Mouse (Mus musculus): ENCODE data around the gene Sema3a. TPM values are rescaled to one million over a fixed set of nuclear protein-coding genes. Genes with fewer than 3 reads are reported as not detected.

The Sema3a gene
- polyA plus RNA-seq, 1 experiment from 2014 or later = 13.3 TPM

DNA sequence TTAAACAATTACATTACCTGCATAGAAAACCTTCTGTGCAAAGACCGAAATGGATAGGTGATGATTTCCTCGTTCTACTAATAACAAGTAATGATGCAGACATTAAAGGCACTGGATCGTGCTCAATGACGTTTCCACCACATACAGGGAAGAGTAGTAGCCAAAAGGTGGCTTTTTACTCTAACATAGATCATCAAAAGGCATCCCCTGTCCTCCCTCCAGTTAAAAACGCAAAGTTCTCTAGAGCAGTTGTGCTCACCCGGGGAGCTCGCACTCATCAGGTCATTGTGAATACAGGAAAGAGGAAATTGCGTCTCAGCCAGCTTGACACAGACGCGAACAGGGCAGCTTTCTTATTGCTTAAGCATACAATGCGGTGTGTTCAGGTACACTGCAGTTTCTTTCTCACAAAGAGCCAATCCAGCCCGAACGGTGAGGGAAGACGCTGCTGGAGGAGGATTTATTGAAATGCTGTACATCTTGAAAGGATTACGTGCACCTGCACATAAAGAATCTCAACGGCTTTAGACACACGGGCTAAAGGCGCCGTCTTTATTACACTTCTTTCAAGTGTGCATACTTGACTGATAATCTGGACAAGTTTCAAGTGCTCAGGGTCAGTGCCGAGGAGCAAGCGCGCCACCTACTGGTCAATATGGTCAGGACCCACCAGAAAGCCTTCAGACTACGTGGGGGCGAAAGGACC, 503.5 kb downstream of the Sema3a start:
- H3K9ac ChIP-seq (ENCODE audit: low read depth, low read length) = no peak overlapping the region
- DNase-seq (ENCODE audit: low spot score) (peak; percentile 74), ATAC-seq (replicated peaks; ENCODE audit: low FRiP score) (peak; percentile 91)
- H3K4me2 ChIP-seq = peak overlapping the region; percentile 49
- no peak overlapping the region for H3K27ac ChIP-seq (ENCODE audit: low read depth, low read length)
- no peaks in the 10 kb centered on the region for H3K9me3 ChIP-seq (ENCODE audit: control insufficient read depth, low read length)
- WGBS = 18% methylated on average over 24 of the region's 24 CpGs
- H3K4me3 ChIP-seq (ENCODE audit: low read depth, low read length) = peak overlapping the region; percentile 14
- H3K27me3 ChIP-seq (replicated peaks; ENCODE audit: control insufficient read depth, insufficient read depth, low read length) = no peaks in the 10 kb centered on the region
- no peaks in the 10 kb centered on the region for H3K4me1 ChIP-seq (replicated peaks; ENCODE audit: control insufficient read depth, insufficient read depth, low read length)
- H3K36me3 ChIP-seq (ENCODE audit: control insufficient read depth, insufficient read depth, low read length) = no peaks in the 10 kb centered on the region

DNA sequence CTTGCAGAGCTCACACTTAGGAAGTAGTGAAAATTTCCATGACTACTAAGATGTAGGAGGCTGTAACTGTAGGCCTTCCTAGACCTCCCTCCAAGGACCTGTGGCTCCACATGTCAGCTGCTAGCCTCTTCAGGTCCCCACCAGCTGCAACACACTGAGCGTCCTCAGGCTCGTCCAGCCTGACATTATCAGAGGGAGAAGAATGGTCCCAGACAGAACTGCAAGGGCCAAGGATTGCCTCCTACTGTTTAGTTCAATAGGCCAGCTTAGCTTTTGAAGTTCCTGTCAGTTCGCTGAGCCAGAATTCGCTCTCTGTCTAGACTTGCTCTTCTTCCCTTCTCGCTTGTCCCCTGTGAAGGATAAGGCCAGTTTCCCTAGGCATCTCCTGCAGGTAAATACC, 504.7 kb downstream of the Sema3a start:
- Histone ChIP-seq H3K4me1 (replicated peaks; ENCODE audit: control insufficient read depth, insufficient read depth, low read length) (no peaks in the 10 kb centered on the region), H3K4me2 (no peak overlapping the region), H3K9me3 (ENCODE audit: control insufficient read depth, low read length) (no peaks in the 10 kb centered on the region), H3K9ac (ENCODE audit: low read depth, low read length) (no peak overlapping the region), H3K4me3 (ENCODE audit: low read depth, low read length) (no peak overlapping the region), H3K27ac (ENCODE audit: low read depth, low read length) (no peak overlapping the region), H3K36me3 (ENCODE audit: control insufficient read depth, insufficient read depth, low read length) (no peaks in the 10 kb centered on the region), H3K27me3 (replicated peaks; ENCODE audit: control insufficient read depth, insufficient read depth, low read length) (no peaks in the 10 kb centered on the region)
- ATAC-seq (replicated peaks; ENCODE audit: low FRiP score) (no peak), DNase-seq (ENCODE audit: low spot score) (no peak)
- 43% methylated on average over 5 of the region's 5 CpGs for WGBS

GRCm38 (mm10) chr5:13630692-13631091, 505.5 kb downstream of the Sema3a start:
- no peak for ATAC-seq (replicated peaks; ENCODE audit: low FRiP score)

GRCm38 (mm10) chr5:13636237-13636636, 511.0 kb downstream of the Sema3a start:
- Histone ChIP-seq H3K9ac (ENCODE audit: low read depth, low read length) (no peak overlapping the region), H3K27me3 (replicated peaks; ENCODE audit: control insufficient read depth, insufficient read depth, low read length) (no peaks in the 10 kb centered on the region), H3K4me1 (replicated peaks; ENCODE audit: control insufficient read depth, insufficient read depth, low read length) (no peaks in the 10 kb centered on the region), H3K9me3 (ENCODE audit: control insufficient read depth, low read length) (no peaks in the 10 kb centered on the region), H3K4me3 (ENCODE audit: low read depth, low read length) (no peak overlapping the region), H3K27ac (ENCODE audit: low read depth, low read length) (no peak overlapping the region), H3K36me3 (ENCODE audit: control insufficient read depth, insufficient read depth, low read length) (no peaks in the 10 kb centered on the region), H3K4me2 (no peak overlapping the region)
- DNase-seq (ENCODE audit: low spot score) = no peak
- no peak for ATAC-seq (replicated peaks; ENCODE audit: low FRiP score)
- 73% methylated on average over 3 of the region's 3 CpGs for WGBS

More at GRCm38 (mm10) chr5:13630692-13631091, 505.5 kb downstream of the Sema3a start:
- Histone ChIP-seq H3K36me3 (ENCODE audit: control insufficient read depth, insufficient read depth, low read length) (no peaks in the 10 kb centered on the region), H3K27ac (ENCODE audit: low read depth, low read length) (no peak overlapping the region), H3K9ac (ENCODE audit: low read depth, low read length) (no peak overlapping the region), H3K9me3 (ENCODE audit: control insufficient read depth, low read length) (no peaks in the 10 kb centered on the region), H3K4me3 (ENCODE audit: low read depth, low read length) (no peak overlapping the region), H3K4me2 (no peak overlapping the region), H3K27me3 (replicated peaks; ENCODE audit: control insufficient read depth, insufficient read depth, low read length) (no peaks in the 10 kb centered on the region), H3K4me1 (replicated peaks; ENCODE audit: control insufficient read depth, insufficient read depth, low read length) (no peaks in the 10 kb centered on the region)
- DNase-seq (ENCODE audit: low spot score) = no peak
